Mouse (Mus musculus) forebrain, postnatal 0 days (tissue): ENCODE data around the gene Arhgef1. TPM values are rescaled to one million over a fixed set of nuclear protein-coding genes. Genes with fewer than 3 reads are reported as not detected.

Source experiments
- ATAC-seq: fragments of 200-750 bp; cut with Nextera tagmentation; 2 replicates; pipeline ENCODE4 v1.8.0; 2017; ENCODE audit warnings: mild to moderate bottlenecking, moderate library complexity
- DNase-seq: peaks from one replicate; pipeline ENCODE4 v3.0.0-alpha.2; 2015
- H3K27ac ChIP-seq: fragments of 300-500 bp; sonication (generic); 2 replicates; pipeline ENCODE4 v1.5.1; 2014; ENCODE audit warnings: low read depth, mild to moderate bottlenecking, antibody characterized with exemption, low read length, moderate library complexity, mixed read lengths
- H3K27me3 ChIP-seq: fragments of 300-500 bp; sonication (generic); 2 replicates; pipeline ENCODE4 v1.6.1; 2014; ENCODE audit warnings: mild to moderate bottlenecking, low read length, mixed read lengths; ENCODE audit not compliant: insufficient read depth
- H3K36me3 ChIP-seq: fragments of 300-500 bp; sonication (generic); 2 replicates; pipeline ENCODE4 v1.6.1; 2014; ENCODE audit warnings: mild to moderate bottlenecking, moderate library complexity; ENCODE audit not compliant: insufficient read depth
- H3K4me1 ChIP-seq: fragments of 300-500 bp; sonication (generic); 2 replicates; pipeline ENCODE4 v1.6.1; 2014; ENCODE audit warnings: antibody characterized with exemption; ENCODE audit not compliant: insufficient read depth
- H3K4me2 ChIP-seq: fragments of 300-500 bp; sonication (generic); 2 replicates; pipeline ENCODE4 v1.6.1; 2014; ENCODE audit warnings: low read depth, mild to moderate bottlenecking, moderate library complexity
- H3K4me3 ChIP-seq: fragments of 300-500 bp; sonication (generic); 2 replicates; pipeline ENCODE4 v1.5.1; 2014; ENCODE audit warnings: low read depth, low read length, mixed read lengths
- H3K9ac ChIP-seq: fragments of 300-500 bp; sonication (generic); 2 replicates; pipeline ENCODE4 v1.6.1; 2014; ENCODE audit warnings: mild to moderate bottlenecking
- H3K9me3 ChIP-seq: fragments of 300-500 bp; sonication (generic); 2 replicates; pipeline ENCODE4 v1.6.1; 2016; ENCODE audit warnings: low read length
- CTCF ChIP-seq: sonication (generic); IDR thresholded peaks from 2 replicates; pipeline ENCODE4 v1.5.1; 2016; ENCODE audit warnings: antibody characterized with exemption, control low read depth, low read depth
- WGBS: fragments of 180-500 bp; shearing (Covaris S2); extraction: QIAGEN DNeasy Blood & Tissue Kit; methylation state at CpG from one replicate; pipeline ENCODE4 v1.1.7; 2014; 5-methylcytosine and 5-hydroxymethylcytosine counted together
- polyA plus RNA-seq: library from polyadenylated mRNA; unstranded; fragments of >200 nt; fragmentation: Nextera tagmentation; extraction: Ambion mirVana; gene quantifications from 2 replicates; pipeline ENCODE4 v1.2.1, GENCODE M21; 2015
- total RNA-seq: library from RNA; depleted of rRNA; stranded (reverse); fragments of >200 nt; gene quantifications from 2 replicates; pipeline ENCODE4 v1.2.3, GENCODE M21; 2014

The Arhgef1 gene
- total and polyA plus RNA-seq, 2 experiments from 2014 or later = 26.8 to 30.3 TPM

- WGBS = under 1% methylated on average over 57 of the region's 57 CpGs
- peak within 1 kb of the TSS; percentile 83 for H3K4me2 ChIP-seq
- TF ChIP-seq CTCF = peak; percentile 68
Measured at GRCm38 (mm10) chr7:24883896-24884692, 18.6 kb upstream of the Arhgef1 start, which contains the start of gene Rps19. TSS of gene Rps19 (plus strand) at chr7:24884371.

DNA sequence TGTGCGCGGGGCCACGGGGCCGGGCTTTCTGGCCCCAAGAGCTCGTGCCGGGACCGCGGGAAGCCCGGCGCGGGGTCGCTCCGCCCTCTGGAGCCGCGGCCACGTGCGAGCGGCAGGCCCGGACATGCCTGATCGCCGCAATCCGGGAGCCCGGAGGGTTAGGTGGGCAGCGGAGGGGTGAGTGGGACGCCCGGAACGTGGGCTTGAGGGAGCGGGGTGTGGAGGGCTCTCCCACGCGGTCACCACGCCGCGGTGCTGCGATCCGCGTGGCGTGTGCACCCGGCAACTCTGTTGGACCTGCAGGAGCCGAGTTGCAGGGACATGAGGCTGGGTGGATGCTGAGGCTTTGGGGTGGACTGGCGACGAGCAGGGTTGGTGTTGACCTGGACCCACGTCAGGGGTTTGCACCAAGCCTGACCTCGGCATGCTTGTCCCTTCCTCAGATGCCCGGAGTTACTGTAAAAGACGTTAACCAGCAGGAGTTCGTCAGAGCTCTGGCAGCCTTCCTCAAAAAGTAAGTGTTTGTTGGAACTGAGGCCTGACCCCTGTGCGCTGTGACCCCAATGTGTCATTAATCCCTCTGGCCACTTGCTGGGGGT lies 17.9 kb upstream of the Arhgef1 start:
- DNase-seq = no peak

More at GRCm38 (mm10) chr7:24883896-24884692, 18.6 kb upstream of the Arhgef1 start, which contains the start of gene Rps19:
- no peaks in the 10 kb centered on the region for H3K9me3 ChIP-seq
- peak within 1 kb of the TSS; percentile 92 for H3K27ac ChIP-seq
- DNase-seq (peak; percentile 100), ATAC-seq (peak; percentile 92)
- H3K36me3 ChIP-seq = peaks cover 35% of the 10 kb centered on the region
- no peaks in the 10 kb centered on the region for H3K27me3 ChIP-seq
- peaks cover 6% of the 10 kb centered on the region for H3K4me1 ChIP-seq
- H3K9ac ChIP-seq = peak within 1 kb of the TSS; percentile 100
- H3K4me3 ChIP-seq = peak within 1 kb of the TSS; percentile 99

GRCm38 (mm10) chr7:24885468-24886307 lies 17.0 kb upstream of the Arhgef1 start:
- Histone ChIP-seq H3K9me3 (no peaks in the 10 kb centered on the region), H3K4me3 (peak overlapping the region; percentile 99), H3K4me1 (peaks cover 6% of the 10 kb centered on the region), H3K9ac (peak overlapping the region; percentile 100), H3K27me3 (no peaks in the 10 kb centered on the region), H3K36me3 (peaks cover 50% of the 10 kb centered on the region), H3K4me2 (peak overlapping the region; percentile 83), H3K27ac (no peak overlapping the region)
- 44% methylated on average over 12 of the region's 12 CpGs for WGBS
- no peak for ATAC-seq
- TF ChIP-seq CTCF = no peak
- DNase-seq = no peak

More for the DNA sequence above, 17.9 kb upstream of the Arhgef1 start:
- peaks cover 42% of the 10 kb centered on the region for H3K36me3 ChIP-seq
- H3K4me1 ChIP-seq = peaks cover 6% of the 10 kb centered on the region
- WGBS = under 1% methylated on average over 47 of the region's 47 CpGs
- H3K9me3 ChIP-seq = no peaks in the 10 kb centered on the region
- H3K27me3 ChIP-seq = no peaks in the 10 kb centered on the region
- H3K4me2 ChIP-seq = peak overlapping the region; percentile 83
- peak overlapping the region; percentile 99 for H3K4me3 ChIP-seq
- no peak for TF ChIP-seq CTCF
- ATAC-seq = no peak
- H3K9ac ChIP-seq = peak overlapping the region; percentile 100
- H3K27ac ChIP-seq = peak overlapping the region; percentile 92

DNA sequence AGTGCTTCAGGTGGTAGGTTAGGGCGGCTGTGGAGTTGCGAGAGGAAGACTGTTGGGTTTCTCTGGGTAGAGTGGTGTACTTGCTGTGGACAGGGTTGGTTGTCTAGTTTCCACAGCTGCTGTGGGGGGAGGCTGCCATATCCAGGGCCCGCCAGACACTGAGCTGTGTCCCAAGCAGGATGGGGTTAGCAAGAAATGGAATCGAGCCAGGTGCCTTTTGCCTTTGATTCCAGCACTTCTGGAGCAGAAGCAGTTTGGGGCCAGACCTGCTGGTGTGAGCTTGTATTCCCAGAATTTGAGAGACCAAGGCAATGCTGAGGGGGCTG lies 16.4 kb upstream of the Arhgef1 start:
- Histone ChIP-seq H3K27ac (no peak overlapping the region), H3K4me1 (peaks cover 6% of the 10 kb centered on the region), H3K9me3 (no peaks in the 10 kb centered on the region), H3K9ac (peak overlapping the region; percentile 100; the same call in 1 of the 2 replicates), H3K36me3 (peaks cover 56% of the 10 kb centered on the region), H3K4me2 (no peak overlapping the region), H3K4me3 (no peak overlapping the region), H3K27me3 (no peaks in the 10 kb centered on the region)
- DNase-seq (no peak), ATAC-seq (no peak)
- 65% methylated on average over 4 of the region's 4 CpGs for WGBS
- no peak for TF ChIP-seq CTCF

DNA sequence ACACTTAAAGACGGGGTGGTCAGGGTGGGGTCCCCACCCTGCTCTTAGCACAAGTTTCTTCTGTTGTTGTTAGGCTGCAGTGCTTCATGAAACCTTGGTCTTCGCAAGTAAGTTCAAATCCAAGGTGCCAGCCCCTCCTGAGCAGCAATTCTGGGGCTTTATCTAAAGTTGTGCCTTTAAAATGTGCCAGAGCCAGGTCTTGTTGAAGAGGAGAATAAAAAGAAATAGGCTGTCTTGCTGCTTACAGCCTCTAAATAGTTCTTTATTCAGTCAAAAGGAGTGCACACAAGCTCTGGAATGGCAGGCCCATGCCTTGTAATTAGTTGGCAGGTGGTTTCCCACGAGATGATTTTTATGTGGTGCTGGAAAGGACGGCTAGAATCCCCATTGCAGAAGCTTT lies 15.6 kb upstream of the Arhgef1 start:
- peaks cover 6% of the 10 kb centered on the region for H3K4me1 ChIP-seq
- WGBS = 49% methylated on average over 4 of the region's 4 CpGs
- H3K4me3 ChIP-seq = no peak overlapping the region
- H3K9me3 ChIP-seq = no peaks in the 10 kb centered on the region
- peak overlapping the region; percentile 22; the same call in 1 of the 2 replicates for H3K9ac ChIP-seq
- H3K27me3 ChIP-seq = no peaks in the 10 kb centered on the region
- peaks cover 56% of the 10 kb centered on the region for H3K36me3 ChIP-seq
- no peak overlapping the region for H3K4me2 ChIP-seq
- TF ChIP-seq CTCF = no peak
- DNase-seq (no peak), ATAC-seq (no peak)
- no peak overlapping the region for H3K27ac ChIP-seq

GRCm38 (mm10) chr7:24889431-24890220 lies 13.1 kb upstream of the Arhgef1 start:
- DNase-seq (no peak), ATAC-seq (no peak)
- Histone ChIP-seq H3K36me3 (peaks cover 56% of the 10 kb centered on the region), H3K4me1 (peaks cover 6% of the 10 kb centered on the region), H3K4me2 (no peak overlapping the region), H3K9ac (no peak overlapping the region), H3K27ac (no peak overlapping the region), H3K9me3 (no peaks in the 10 kb centered on the region), H3K4me3 (no peak overlapping the region), H3K27me3 (no peaks in the 10 kb centered on the region)
- TF ChIP-seq CTCF = no peak
- WGBS = 77% methylated on average over 6 of the region's 6 CpGs
